Mouse (Mus musculus) forebrain, postnatal 0 days (tissue): ENCODE measurements around the gene Rab3il1. TPM values are rescaled to one million over a fixed set of nuclear protein-coding genes. Genes with fewer than 3 reads are reported as not detected.
A peak's percentile ranks its signal among the peaks of the same experiment; 100 is the strongest.

ENCODE experiments used
- ATAC-seq: fragments of 200-750 bp; cut with Nextera tagmentation; 2 replicates; pipeline ENCODE4 v1.8.0; 2017; ENCODE audit warnings: mild to moderate bottlenecking, moderate library complexity
- DNase-seq: peaks from one replicate; pipeline ENCODE4 v3.0.0-alpha.2; 2015
- H3K27ac ChIP-seq: fragments of 300-500 bp; sonication (generic); 2 replicates; pipeline ENCODE4 v1.5.1; 2014; ENCODE audit warnings: low read depth, mild to moderate bottlenecking, antibody characterized with exemption, low read length, moderate library complexity, mixed read lengths
- H3K27me3 ChIP-seq: fragments of 300-500 bp; sonication (generic); 2 replicates; pipeline ENCODE4 v1.6.1; 2014; ENCODE audit warnings: mild to moderate bottlenecking, low read length, mixed read lengths; ENCODE audit not compliant: insufficient read depth
- H3K36me3 ChIP-seq: fragments of 300-500 bp; sonication (generic); 2 replicates; pipeline ENCODE4 v1.6.1; 2014; ENCODE audit warnings: mild to moderate bottlenecking, moderate library complexity; ENCODE audit not compliant: insufficient read depth
- H3K4me1 ChIP-seq: fragments of 300-500 bp; sonication (generic); 2 replicates; pipeline ENCODE4 v1.6.1; 2014; ENCODE audit warnings: antibody characterized with exemption; ENCODE audit not compliant: insufficient read depth
- H3K4me2 ChIP-seq: fragments of 300-500 bp; sonication (generic); 2 replicates; pipeline ENCODE4 v1.6.1; 2014; ENCODE audit warnings: low read depth, mild to moderate bottlenecking, moderate library complexity
- H3K4me3 ChIP-seq: fragments of 300-500 bp; sonication (generic); 2 replicates; pipeline ENCODE4 v1.5.1; 2014; ENCODE audit warnings: low read depth, low read length, mixed read lengths
- H3K9ac ChIP-seq: fragments of 300-500 bp; sonication (generic); 2 replicates; pipeline ENCODE4 v1.6.1; 2014; ENCODE audit warnings: mild to moderate bottlenecking
- H3K9me3 ChIP-seq: fragments of 300-500 bp; sonication (generic); 2 replicates; pipeline ENCODE4 v1.6.1; 2016; ENCODE audit warnings: low read length
- CTCF ChIP-seq: sonication (generic); IDR thresholded peaks from 2 replicates; pipeline ENCODE4 v1.5.1; 2016; ENCODE audit warnings: antibody characterized with exemption, control low read depth, low read depth
- WGBS: fragments of 180-500 bp; shearing (Covaris S2); extraction: QIAGEN DNeasy Blood & Tissue Kit; methylation state at CpG from one replicate; pipeline ENCODE4 v1.1.7; 2014; 5-methylcytosine and 5-hydroxymethylcytosine counted together
- polyA plus RNA-seq: library from polyadenylated mRNA; unstranded; fragments of >200 nt; fragmentation: Nextera tagmentation; extraction: Ambion mirVana; gene quantifications from 2 replicates; pipeline ENCODE4 v1.2.1, GENCODE M21; 2015
- total RNA-seq: library from RNA; depleted of rRNA; stranded (reverse); fragments of >200 nt; gene quantifications from 2 replicates; pipeline ENCODE4 v1.2.3, GENCODE M21; 2014

Gene Rab3il1
- total and polyA plus RNA-seq, 2 experiments from 2014 or later, result 19.9 to 20.0 TPM

GRCm38 (mm10) chr19:10034785-10035447, 33.4 kb downstream of the Rab3il1 start:
- ATAC-seq, result peak; percentile 77
- Histone ChIP-seq H3K27ac (no peak overlapping the region), H3K4me3 (no peak overlapping the region), H3K9me3 (no peaks in the 10 kb centered on the region), H3K4me1 (no peaks in the 10 kb centered on the region), H3K4me2 (no peak overlapping the region), H3K36me3 (peaks cover 2% of the 10 kb centered on the region; the same call in 1 of the 2 replicates), H3K9ac (no peak overlapping the region), H3K27me3 (no peaks in the 10 kb centered on the region)
- peak; percentile 77 for DNase-seq
- peak; percentile 88 for TF ChIP-seq CTCF
- WGBS, result 51% methylated on average over 8 of the region's 8 CpGs

- TF ChIP-seq CTCF, result no peak
- H3K4me2 ChIP-seq, result no peak overlapping the region
These were observed 36.1 kb downstream of the Rab3il1 start for GRCm38 (mm10) chr19:10037534-10037933.

GRCm38 (mm10) chr19:10038364-10038763, 36.9 kb downstream of the Rab3il1 start:
- no peaks in the 10 kb centered on the region for H3K36me3 ChIP-seq
- H3K4me2 ChIP-seq, result no peak overlapping the region
- WGBS, result 70% methylated on average over 3 of the region's 3 CpGs
- no peak overlapping the region for H3K9ac ChIP-seq
- H3K4me1 ChIP-seq, result peaks cover 19% of the 10 kb centered on the region; the same call in 1 of the 2 replicates
- no peak for ATAC-seq
- H3K27me3 ChIP-seq, result no peaks in the 10 kb centered on the region
- TF ChIP-seq CTCF, result no peak
- no peak overlapping the region for H3K4me3 ChIP-seq
- no peak overlapping the region for H3K27ac ChIP-seq
- H3K9me3 ChIP-seq, result no peaks in the 10 kb centered on the region
- DNase-seq, result no peak

More at GRCm38 (mm10) chr19:10037534-10037933, 36.1 kb downstream of the Rab3il1 start:
- no peaks in the 10 kb centered on the region for H3K27me3 ChIP-seq
- no peak overlapping the region for H3K9ac ChIP-seq
- no peak overlapping the region for H3K4me3 ChIP-seq
- H3K36me3 ChIP-seq, result no peaks in the 10 kb centered on the region
- no peaks in the 10 kb centered on the region for H3K9me3 ChIP-seq
- 60% methylated on average over 2 of the region's 2 CpGs for WGBS
- ATAC-seq (no peak), DNase-seq (no peak)
- H3K27ac ChIP-seq, result no peak overlapping the region
- peaks cover 11% of the 10 kb centered on the region; the same call in 1 of the 2 replicates for H3K4me1 ChIP-seq

GRCm38 (mm10) chr19:10038910-10039309, 37.4 kb downstream of the Rab3il1 start:
- no peak for TF ChIP-seq CTCF
- Histone ChIP-seq H3K36me3 (no peaks in the 10 kb centered on the region), H3K9me3 (no peaks in the 10 kb centered on the region), H3K27ac (no peak overlapping the region), H3K4me3 (no peak overlapping the region), H3K9ac (no peak overlapping the region), H3K4me2 (no peak overlapping the region), H3K27me3 (no peaks in the 10 kb centered on the region), H3K4me1 (peaks cover 19% of the 10 kb centered on the region; the same call in 1 of the 2 replicates)
- no peak for DNase-seq
- no peak for ATAC-seq
- 14% methylated on average over 3 of the region's 3 CpGs for WGBS

- H3K9ac ChIP-seq, result no peak overlapping the region
These were observed 38.1 kb downstream of the Rab3il1 start for GRCm38 (mm10) chr19:10039615-10040014.

GRCm38 (mm10) chr19:10040866-10041387, 39.5 kb downstream of the Rab3il1 start:
- TF ChIP-seq CTCF, result 0 out of 2 replicates have a peak, but pooled peaks have one; percentile 2
- WGBS, result 4% methylated on average over 19 of the region's 20 CpGs
- no peaks in the 10 kb centered on the region for H3K36me3 ChIP-seq
- ATAC-seq (peak; percentile 44), DNase-seq (peak; percentile 57)
- no peaks in the 10 kb centered on the region for H3K27me3 ChIP-seq
- no peaks in the 10 kb centered on the region for H3K9me3 ChIP-seq
- peak overlapping the region; percentile 70 for H3K9ac ChIP-seq
- peaks cover 19% of the 10 kb centered on the region; the same call in 1 of the 2 replicates for H3K4me1 ChIP-seq
- H3K27ac ChIP-seq, result peak overlapping the region; percentile 51; the same call in 1 of the 2 replicates
- H3K4me3 ChIP-seq, result peak overlapping the region; percentile 64
- peak overlapping the region; percentile 69 for H3K4me2 ChIP-seq

More at GRCm38 (mm10) chr19:10039615-10040014, 38.1 kb downstream of the Rab3il1 start:
- DNase-seq, result no peak
- Histone ChIP-seq H3K4me1 (peaks cover 19% of the 10 kb centered on the region; the same call in 1 of the 2 replicates), H3K4me3 (no peak overlapping the region), H3K27ac (no peak overlapping the region), H3K9me3 (no peaks in the 10 kb centered on the region), H3K36me3 (no peaks in the 10 kb centered on the region), H3K27me3 (no peaks in the 10 kb centered on the region), H3K4me2 (no peak overlapping the region)
- peak; percentile 31 for TF ChIP-seq CTCF
- WGBS, result 89% methylated on average over 2 of the region's 2 CpGs
- ATAC-seq, result no peak
